Mouse (Mus musculus) testis, adult 10 weeks (tissue): ENCODE results near the gene Gucy2c. TPM values are rescaled to one million over a fixed set of nuclear protein-coding genes. Genes with fewer than 3 reads are reported as not detected.

Experiments used
- polyA plus RNA-seq: library from polyadenylated mRNA; stranded (reverse); fragments of 350-450 nt; fragmentation: Illumina TruSeq; extraction: RNeasy Lipid Tissue Mini Kit (QIAGEN cat#74804); gene quantifications from one replicate; pipeline ENCODE4 v1.2.3, GENCODE M21; 2014; ENCODE audit warnings: low read depth, low replicate concordance

The Gucy2c gene
- 0.56 TPM for polyA plus RNA-seq

GRCm38 (mm10) chr6:136781377-136781986 is at the start of gene Gucy2c:
TSS of gene Gucy2c (minus strand) at chr6:136781765.

GRCm38 (mm10) chr6:136827881-136828561 is 46.5 kb upstream of the Gucy2c start, which contains the start of gene Wbp11:
TSS of gene Wbp11 (minus strand) at chr6:136828233.

DNA sequence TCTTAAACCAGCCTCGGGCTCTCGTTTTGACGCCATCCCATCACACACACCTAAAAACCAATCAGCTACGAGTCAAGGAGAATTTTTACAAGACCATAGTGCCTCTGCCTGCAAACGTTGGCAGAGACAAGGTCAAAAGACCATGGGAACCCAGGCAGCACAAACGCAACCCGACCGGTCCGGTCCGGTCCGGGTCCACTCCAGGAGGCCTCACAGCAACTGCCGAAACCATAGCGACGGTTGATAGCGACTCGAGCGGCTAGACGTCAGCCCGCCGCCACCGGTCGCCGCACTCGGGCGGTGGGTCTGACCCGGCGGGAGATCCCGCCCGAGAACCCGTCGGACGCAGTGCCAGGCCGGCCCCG is 45.9 kb upstream of the Gucy2c start, which contains the start of gene BC049715:
TSS of gene BC049715 (plus strand) at position 111 of the 365 bp plus-strand sequence.

GRCm38 (mm10) chr6:136808014-136808417 is 26.5 kb upstream of the Gucy2c start, which contains the start of gene H2afj:
TSS of gene H2afj (plus strand) at chr6:136808244.

GRCm38 (mm10) chr6:136803739-136804633 is 22.4 kb upstream of the Gucy2c start, which contains the start of gene Hist4h4:
TSS of gene Hist4h4 (minus strand) at chr6:136804415.

DNA sequence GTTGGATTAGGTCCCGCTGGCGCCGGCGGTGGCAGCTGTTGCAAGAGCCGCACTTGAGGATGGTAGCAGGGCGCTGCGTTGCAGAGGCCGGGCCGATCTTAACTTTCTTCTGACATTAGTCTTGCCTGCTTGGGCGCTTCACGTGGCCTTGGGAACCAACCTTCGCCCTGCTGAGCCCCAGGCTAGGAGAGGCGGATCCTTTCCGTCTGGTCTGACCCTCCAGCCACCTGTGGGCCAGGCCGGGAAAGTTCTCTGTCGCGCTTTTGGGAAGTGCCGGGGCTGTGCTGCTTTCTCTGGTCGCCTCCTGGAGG is 119.9 kb downstream of the Gucy2c start, which contains the start of gene Plbd1:
TSS of gene Plbd1 (minus strand) at position 223 of the 311 bp plus-strand sequence.

Other genes starting within 250 kb of the Gucy2c start
- gene Plbd1, start 119.8 kb downstream of the Gucy2c start, polyA plus RNA-seq: 57.1 TPM
- 0.11 TPM for gene Hist4h4, start 22.6 kb upstream of the Gucy2c start, polyA plus RNA-seq
- gene H2afj, start 26.5 kb upstream of the Gucy2c start, polyA plus RNA-seq: 1.3 TPM
- 215 TPM for gene BC049715, start 45.9 kb upstream of the Gucy2c start, polyA plus RNA-seq
- 635 TPM for gene Wbp11, start 46.5 kb upstream of the Gucy2c start, polyA plus RNA-seq
- 0.22 TPM for gene Smco3, start 53.7 kb upstream of the Gucy2c start, polyA plus RNA-seq
- 0.84 TPM for gene Art4, start 76.0 kb upstream of the Gucy2c start, polyA plus RNA-seq
- 8.0 TPM for gene Mgp, start 94.1 kb upstream of the Gucy2c start, polyA plus RNA-seq
- not detected for gene Erp27, start 140.4 kb upstream of the Gucy2c start, polyA plus RNA-seq
- gene Pde6h, start 142.1 kb upstream of the Gucy2c start, polyA plus RNA-seq: 0.52 TPM
- 4.3 TPM for gene Arhgdib, start 160.1 kb upstream of the Gucy2c start, polyA plus RNA-seq